In the genomic region with DNA sequence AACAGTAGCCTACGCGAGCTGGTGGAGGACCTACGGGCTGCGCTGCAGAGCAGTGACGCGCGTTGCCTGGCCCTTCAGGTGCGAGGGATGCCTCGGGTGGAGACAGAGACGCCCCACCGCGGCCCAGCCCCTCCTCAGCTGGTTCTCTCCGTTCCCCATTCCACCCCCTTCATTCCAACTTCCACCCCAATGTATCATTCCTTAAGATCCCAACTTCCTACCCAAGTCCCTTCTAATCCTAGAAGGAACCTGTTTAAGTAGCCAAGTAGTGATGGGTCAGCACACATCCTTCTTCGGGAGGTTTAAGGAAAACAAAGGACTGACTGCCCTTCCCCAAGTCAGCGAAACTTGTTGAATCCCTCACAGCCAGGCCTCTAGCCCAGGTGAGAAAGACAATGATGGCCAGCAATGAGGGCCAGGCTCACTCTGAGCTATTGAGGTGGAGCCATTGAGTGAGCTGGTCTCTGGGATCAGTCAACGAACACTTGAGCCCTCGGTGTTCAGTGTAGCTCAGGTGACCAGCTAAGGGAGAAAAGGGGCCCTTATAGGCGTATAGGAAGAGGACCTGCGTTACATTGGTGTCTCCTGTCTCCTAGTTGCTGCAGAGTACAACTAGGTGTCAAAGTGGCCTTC, we compare ENCODE assay signal across 8 mouse cellular contexts. TPM values are rescaled to one million over a fixed set of nuclear protein-coding genes. Genes with fewer than 3 reads are reported as not detected.
DNase-seq lines count a peak whose midpoint lies in the region; ATAC-seq lines count a peak whose summit lies in the region.

No protein-coding gene starts in this region.

- H3K4me1 ChIP-seq in kidney, embryonic 15.5 days = peaks cover 46% of the 10 kb centered on the region
- H3K4me1 ChIP-seq in embryonic facial prominence, embryonic 12.5 days = peaks cover 27% of the 10 kb centered on the region
- H3K4me1 ChIP-seq in intestine, embryonic 14.5 days (replicated peaks; ENCODE audit: control insufficient read depth, insufficient read depth, low read length) = peaks cover 20% of the 10 kb centered on the region

- ATAC-seq in kidney, embryonic 15.5 days (replicated peaks; ENCODE audit: low FRiP score) = no peak
- no peak for ATAC-seq in embryonic facial prominence, embryonic 12.5 days (ENCODE audit: insufficient number of reproducible peaks, insufficient read depth, low FRiP score, low TSS enrichment)
- no peak for ATAC-seq in intestine, embryonic 14.5 days (replicated peaks; ENCODE audit: low FRiP score, low TSS enrichment, low read depth)

- peak overlapping the region; percentile 98 for H3K4me2 ChIP-seq in kidney, embryonic 15.5 days
- peak overlapping the region; percentile 96 for H3K4me2 ChIP-seq in embryonic facial prominence, embryonic 12.5 days (replicated peaks)
- peak overlapping the region; percentile 99 for H3K4me2 ChIP-seq in intestine, embryonic 14.5 days (ENCODE audit: low read length)

- 3% methylated on average over 19 of the region's 19 CpGs for WGBS in kidney, embryonic 15.5 days
- 4% methylated on average over 19 of the region's 19 CpGs for WGBS in embryonic facial prominence, embryonic 12.5 days
- 5% methylated on average over 19 of the region's 19 CpGs for WGBS in intestine, embryonic 14.5 days

- H3K27me3 ChIP-seq in kidney, embryonic 15.5 days = peaks cover 79% of the 10 kb centered on the region
- H3K27me3 ChIP-seq in embryonic facial prominence, embryonic 12.5 days = peaks cover 74% of the 10 kb centered on the region
- H3K27me3 ChIP-seq in intestine, embryonic 14.5 days (replicated peaks; ENCODE audit: control insufficient read depth, insufficient read depth, low read length) = peaks cover 48% of the 10 kb centered on the region

- intact Hi-C loops in left cerebral cortex, postnatal 4 days (cut with DNase I) = no loop called here

- H3K36me3 ChIP-seq in kidney, embryonic 15.5 days = no peaks in the 10 kb centered on the region
- no peaks in the 10 kb centered on the region for H3K36me3 ChIP-seq in embryonic facial prominence, embryonic 12.5 days
- H3K36me3 ChIP-seq in intestine, embryonic 14.5 days (ENCODE audit: control insufficient read depth, insufficient read depth, low read length) = no peaks in the 10 kb centered on the region

- peak overlapping the region; percentile 61 for H3K4me3 ChIP-seq in kidney, embryonic 15.5 days (replicated peaks)
- H3K4me3 ChIP-seq in embryonic facial prominence, embryonic 12.5 days = peak overlapping the region; percentile 49
- H3K4me3 ChIP-seq in intestine, embryonic 14.5 days (ENCODE audit: low read depth, low read length) = peak overlapping the region; percentile 53

- H3K27ac ChIP-seq in kidney, embryonic 15.5 days = no peak overlapping the region
- H3K27ac ChIP-seq in embryonic facial prominence, embryonic 12.5 days = no peak overlapping the region
- no peak overlapping the region for H3K27ac ChIP-seq in intestine, embryonic 14.5 days (ENCODE audit: low read depth)

- DNase-seq in kidney, adult 9 months = no peak
- DNase-seq in intestine, embryonic 14.5 days (ENCODE audit: low spot score) = no peak
- peak; percentile 37 for DNase-seq in neural tube, embryonic 10.5 days (ENCODE audit: extremely low spot score, low spot score)
- no peak for DNase-seq in layer of hippocampus, adult 11-12 months (ENCODE audit: low spot score)
- DNase-seq in left cerebral cortex, adult 11 months (ENCODE audit: low spot score) = no peak
- no peak for DNase-seq in left cerebral cortex, postnatal 4 days

- no peaks in the 10 kb centered on the region for H3K9me3 ChIP-seq in kidney, embryonic 15.5 days (replicated peaks)
- H3K9me3 ChIP-seq in embryonic facial prominence, embryonic 12.5 days = no peaks in the 10 kb centered on the region
- H3K9me3 ChIP-seq in intestine, embryonic 14.5 days (ENCODE audit: control insufficient read depth, low read length) = no peaks in the 10 kb centered on the region

- H3K9ac ChIP-seq in kidney, embryonic 15.5 days = peak overlapping the region; percentile 56
- H3K9ac ChIP-seq in embryonic facial prominence, embryonic 12.5 days = peak overlapping the region; percentile 46; the same call in 1 of the 2 replicates
- peak overlapping the region; percentile 10 for H3K9ac ChIP-seq in intestine, embryonic 14.5 days (ENCODE audit: low read length)

RNA-seq across cellular contexts. Expression of a gene that starts 0.9 kb away (rescaled TPM):
- polyA plus RNA-seq in kidney, embryonic 15.5 days (2015; fragmentation: Nextera tagmentation; extraction: Ambion mirVana) = 1.4 and 1.5 TPM in 2 replicates
- 1.4 TPM in 2 replicates for polyA plus RNA-seq in embryonic facial prominence, embryonic 12.5 days (2016; fragmentation: Nextera tagmentation; extraction: Ambion mirVana)
- 0.59 and 1.4 TPM in 2 replicates for polyA plus RNA-seq in intestine, embryonic 14.5 days (2014; fragmentation: Nextera tagmentation; extraction: Ambion mirVana)
- 1 to 10 TPM; 3.4 to 6.2 TPM for total RNA-seq in left cerebral cortex, postnatal 4 days (2021)

RNA-seq across cellular contexts. Expression of a gene that starts 46.3 kb away (rescaled TPM):
- 1.9 and 2.0 TPM in 2 replicates for polyA plus RNA-seq in kidney, embryonic 15.5 days (2015; fragmentation: Nextera tagmentation; extraction: Ambion mirVana)
- 2.7 and 3.1 TPM in 2 replicates for polyA plus RNA-seq in embryonic facial prominence, embryonic 12.5 days (2016; fragmentation: Nextera tagmentation; extraction: Ambion mirVana)
- 1.1 and 3.3 TPM in 2 replicates for polyA plus RNA-seq in intestine, embryonic 14.5 days (2014; fragmentation: Nextera tagmentation; extraction: Ambion mirVana)
- total RNA-seq in left cerebral cortex, postnatal 4 days (2021) = not detected

RNA-seq across cellular contexts. Expression of a gene that starts 59.6 kb away (rescaled TPM):
- 15.9 and 18.9 TPM in 2 replicates for polyA plus RNA-seq in kidney, embryonic 15.5 days (2015; fragmentation: Nextera tagmentation; extraction: Ambion mirVana)
- polyA plus RNA-seq in embryonic facial prominence, embryonic 12.5 days (2016; fragmentation: Nextera tagmentation; extraction: Ambion mirVana) = 13.6 and 14.0 TPM in 2 replicates
- 15.0 TPM in 2 replicates for polyA plus RNA-seq in intestine, embryonic 14.5 days (2014; fragmentation: Nextera tagmentation; extraction: Ambion mirVana)
- total RNA-seq in left cerebral cortex, postnatal 4 days (2021) = 10 to 100 TPM; 11.6 to 12.4 TPM
